Mouse (Mus musculus): ENCODE results near the gene Gm7544. TPM values are rescaled to one million over a fixed set of nuclear protein-coding genes. Genes with fewer than 3 reads are reported as not detected.
"Not testable (repeated sequence)": the region's sequence is repeated elsewhere in the genome, so short reads cannot be mapped to it uniquely, and the experiment has no call there.

Gm7544 gene
- total RNA-seq, 2 experiments from 2014 or later = not detected

DNA sequence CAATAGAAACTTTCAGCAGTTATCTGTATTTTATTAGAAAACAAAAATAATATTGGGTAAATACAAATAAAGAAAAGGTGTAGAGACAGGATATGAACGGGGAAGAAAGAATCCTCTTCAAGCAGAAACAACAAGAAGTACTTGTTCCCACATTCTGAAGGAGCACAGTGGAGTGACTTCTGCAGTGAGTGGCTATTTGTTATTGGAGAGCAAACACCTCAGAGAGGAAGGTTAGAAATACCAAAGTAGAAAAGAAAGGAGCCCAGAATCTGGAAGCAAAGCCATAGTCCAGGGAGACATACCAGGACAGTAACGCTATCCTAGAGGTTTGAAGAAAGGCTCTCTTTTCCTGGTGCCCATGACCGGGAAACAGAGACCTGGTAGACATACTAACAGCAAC lies 25.3 kb downstream of the Gm7544 start:
- DNase-seq; intact Hi-C loops (cut with DNase I): not testable (repeated sequence)

GRCm38 (mm10) chr1:82924650-82925049 lies 31.2 kb downstream of the Gm7544 start, which contains the start of gene A030014E15Rik:
TSS of gene A030014E15Rik (plus strand) at chr1:82924917.
- no peak for DNase-seq

DNA sequence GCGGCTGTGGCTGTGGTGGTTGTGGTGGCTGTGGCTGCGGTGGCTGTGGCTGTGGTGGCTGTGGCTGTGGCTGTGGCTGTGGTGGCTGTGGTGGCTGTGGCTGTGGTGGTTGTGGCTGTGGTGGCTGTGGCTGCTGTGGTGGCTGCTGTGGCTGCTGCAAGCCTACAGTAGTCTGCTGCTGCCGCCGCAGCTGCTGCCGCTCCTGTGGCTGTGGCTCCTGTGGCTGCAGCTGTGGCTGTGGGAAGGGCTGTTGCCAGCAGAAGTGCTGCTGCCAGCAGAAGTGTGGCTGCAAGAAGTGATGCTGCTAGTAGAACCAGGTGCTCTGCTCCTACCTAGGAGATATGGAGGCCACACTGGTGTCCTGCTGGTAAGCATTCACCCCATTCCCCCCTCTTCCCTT lies 42.4 kb downstream of the Gm7544 start:
- DNase-seq; intact Hi-C loops (cut with DNase I): not testable (repeated sequence)

More at GRCm38 (mm10) chr1:82924650-82925049, 31.2 kb downstream of the Gm7544 start, which contains the start of gene A030014E15Rik:
- intact Hi-C loops (cut with DNase I) = no loop called here

GRCm38 (mm10) chr1:82913025-82913424 lies 42.8 kb downstream of the Gm7544 start, which contains the start of gene A030005L19Rik:
TSS of gene A030005L19Rik (plus strand) at chr1:82913325.
- intact Hi-C loops (cut with DNase I) = no loop called here
- DNase-seq = no peak

DNA sequence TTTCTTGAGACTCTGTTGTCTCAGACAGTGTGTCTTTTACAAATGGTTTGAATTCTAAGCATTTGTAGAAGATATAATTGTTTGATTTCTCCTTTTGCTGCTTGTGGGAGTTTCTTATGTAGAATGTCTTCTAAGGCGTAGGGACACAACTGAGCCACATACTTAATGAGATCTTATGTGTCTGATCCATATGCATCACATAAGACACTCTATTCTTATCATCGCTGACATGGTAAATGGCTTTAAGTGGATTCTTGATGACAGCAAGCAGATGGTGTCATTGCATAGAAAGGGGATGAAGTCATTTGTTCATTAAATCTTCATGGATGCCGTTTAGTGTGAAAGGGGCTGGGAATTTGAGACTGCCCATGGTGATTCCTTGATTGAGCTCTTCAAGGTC lies 49.9 kb downstream of the Gm7544 start:
- intact Hi-C loops (cut with DNase I) = no loop called here

More for the DNA sequence above, 49.9 kb downstream of the Gm7544 start:
- no peak for DNase-seq

Other genes starting within 250 kb of the Gm7544 start
- gene Mff, start 231.1 kb downstream of the Gm7544 start, total RNA-seq (2021) = 100 to 1,000 TPM; 203 to 210 TPM
- not detected for gene Tm4sf20, start 187.6 kb downstream of the Gm7544 start, total RNA-seq (2021)
- gene Gm47791, start 184.8 kb downstream of the Gm7544 start, total RNA-seq (2021) = not detected
- 10 to 100 TPM; 39.9 to 43.2 TPM for gene Agfg1, start 116.5 kb downstream of the Gm7544 start, total RNA-seq (2021)
- gene A030005L19Rik, start 42.7 kb downstream of the Gm7544 start, total RNA-seq (2021) = under 1 TPM in 1 of 2 experiments, not detected in 1; 0.34 TPM
- not detected for gene A030014E15Rik, start 31.1 kb downstream of the Gm7544 start, total RNA-seq (2021)
- gene Gm6217, start 24.6 kb downstream of the Gm7544 start, total RNA-seq (2021) = not detected
- not detected for gene A030003K21Rik, start 12.6 kb downstream of the Gm7544 start, total RNA-seq (2021)
- not detected for gene Gm47955, start 4.3 kb upstream of the Gm7544 start, total RNA-seq (2021)
- not detected for gene Gm47959, start 44.5 kb upstream of the Gm7544 start, total RNA-seq (2021)
- gene Slc19a3, start 82.4 kb upstream of the Gm7544 start, total RNA-seq (2021) = under 1 TPM; 0.62 to 0.72 TPM
- gene Krtap28-10, start 86.5 kb upstream of the Gm7544 start, total RNA-seq (2021) = not detected
- not detected for gene Gm47969, start 88.9 kb upstream of the Gm7544 start, total RNA-seq (2021)
- not detected for gene A030005K14Rik, start 103.4 kb upstream of the Gm7544 start, total RNA-seq (2021)
- gene Krtap28-13, start 104.9 kb upstream of the Gm7544 start, total RNA-seq (2021) = not detected
- gene Ccl20, start 160.8 kb upstream of the Gm7544 start, total RNA-seq (2021) = not detected
- under 1 TPM in 1 of 2 experiments, not detected in 1; 0.20 TPM for gene Daw1, start 203.7 kb upstream of the Gm7544 start, total RNA-seq (2021)